Mouse (Mus musculus) embryonic facial prominence, embryonic 10.5 days (tissue): ENCODE results near the gene Itga9. TPM values are rescaled to one million over a fixed set of nuclear protein-coding genes. Genes with fewer than 3 reads are reported as not detected.

Experiments used
- DNase-seq: peaks from one replicate; pipeline ENCODE4 v3.0.0-alpha.2; 2017; ENCODE audit warnings: low spot score
- H3K27ac ChIP-seq: fragments of 300-500 bp; sonication (generic); replicated peaks from 2 replicates; pipeline ENCODE4 v1.5.1; 2016; ENCODE audit warnings: mild to moderate bottlenecking
- H3K27me3 ChIP-seq: fragments of 300-500 bp; sonication (generic); replicated peaks from 2 replicates; pipeline ENCODE4 v1.6.1; 2016; ENCODE audit warnings: low read depth, mild to moderate bottlenecking; ENCODE audit not compliant: poor library complexity, severe bottlenecking
- H3K36me3 ChIP-seq: fragments of 300-500 bp; sonication (generic); replicated peaks from 2 replicates; pipeline ENCODE4 v1.6.1; 2016; ENCODE audit warnings: mild to moderate bottlenecking, moderate library complexity
- H3K4me1 ChIP-seq: fragments of 300-500 bp; sonication (generic); 2 replicates; pipeline ENCODE4 v1.6.1; 2016
- H3K4me3 ChIP-seq: fragments of 300-500 bp; sonication (generic); 2 replicates; pipeline ENCODE4 v1.5.1; 2016; ENCODE audit warnings: mild to moderate bottlenecking, moderate library complexity
- H3K9me3 ChIP-seq: fragments of 300-500 bp; sonication (generic); 2 replicates; pipeline ENCODE4 v1.6.1; 2016; ENCODE audit warnings: mild to moderate bottlenecking
- WGBS: fragments of 180-500 bp; shearing (Covaris S2); methylation state at CpG from one replicate; pipeline ENCODE4 v1.1.7; 2016; 5-methylcytosine and 5-hydroxymethylcytosine counted together
- polyA plus RNA-seq: library from polyadenylated mRNA; unstranded; fragments of >200 nt; fragmentation: Nextera tagmentation; extraction: Ambion mirVana; gene quantifications from 2 replicates; pipeline ENCODE4 v1.2.1, GENCODE M21; 2016

The Itga9 gene
- polyA plus RNA-seq, 1 experiment from 2014 or later = 13.4 TPM

DNA sequence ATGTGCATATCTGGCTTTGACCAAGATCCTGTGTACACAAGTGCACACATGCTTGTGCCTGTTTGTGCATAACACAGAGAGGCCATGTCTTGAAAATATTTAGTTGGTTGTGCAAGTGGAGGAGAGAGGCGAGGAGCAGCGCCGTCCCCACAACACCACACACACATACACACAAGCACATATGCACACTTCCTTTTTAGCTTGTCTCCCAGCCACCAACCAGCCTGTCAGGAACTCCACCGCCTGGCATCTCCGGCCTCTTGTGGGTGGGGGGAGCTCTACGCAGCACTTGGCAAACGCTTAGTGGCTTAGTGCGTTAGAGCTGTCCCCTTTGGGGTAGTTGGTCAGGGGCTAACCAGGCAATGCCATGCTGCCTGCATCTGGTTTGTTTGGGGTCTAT lies 321.0 kb downstream of the Itga9 start:
- WGBS = 43% methylated on average over 8 of the region's 8 CpGs
- no peaks in the 10 kb centered on the region for H3K9me3 ChIP-seq
- H3K27me3 ChIP-seq = peaks cover 18% of the 10 kb centered on the region; the same call in 1 of the 2 replicates
- no peak overlapping the region; the same call in 1 of the 2 replicates for H3K27ac ChIP-seq
- H3K4me3 ChIP-seq = peak overlapping the region; percentile 89
- no peak for DNase-seq
- no peaks in the 10 kb centered on the region; the same call in 1 of the 2 replicates for H3K36me3 ChIP-seq
- peaks cover 58% of the 10 kb centered on the region for H3K4me1 ChIP-seq

DNA sequence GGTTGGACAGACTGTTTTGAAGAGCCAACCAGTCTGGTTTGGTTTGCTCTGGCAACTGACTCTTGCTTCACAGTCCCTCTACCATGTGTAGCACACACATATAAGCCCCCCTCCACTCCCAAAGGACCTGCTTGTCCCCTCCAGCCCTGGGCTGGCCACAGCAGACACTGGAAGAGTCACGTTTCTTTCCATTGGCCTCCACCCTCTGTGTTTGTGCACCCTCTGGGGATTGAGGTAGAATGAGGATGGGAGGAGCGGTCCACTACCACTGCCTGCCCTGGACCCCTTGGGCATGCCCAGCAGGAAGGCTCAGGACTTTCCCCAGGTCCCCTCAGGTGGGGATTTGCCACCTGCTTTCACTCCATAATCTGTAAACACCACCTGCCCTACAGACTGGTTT lies 321.5 kb downstream of the Itga9 start:
- Histone ChIP-seq H3K4me3 (peak overlapping the region; percentile 89), H3K4me1 (peaks cover 58% of the 10 kb centered on the region), H3K27me3 (peaks cover 16% of the 10 kb centered on the region; the same call in 1 of the 2 replicates), H3K27ac (0 out of 2 replicates have a peak overlapping the region, but pooled peaks have one; percentile 2), H3K9me3 (no peaks in the 10 kb centered on the region), H3K36me3 (no peaks in the 10 kb centered on the region; the same call in 1 of the 2 replicates)
- DNase-seq = no peak
- WGBS = 40% methylated on average over 2 of the region's 2 CpGs

DNA sequence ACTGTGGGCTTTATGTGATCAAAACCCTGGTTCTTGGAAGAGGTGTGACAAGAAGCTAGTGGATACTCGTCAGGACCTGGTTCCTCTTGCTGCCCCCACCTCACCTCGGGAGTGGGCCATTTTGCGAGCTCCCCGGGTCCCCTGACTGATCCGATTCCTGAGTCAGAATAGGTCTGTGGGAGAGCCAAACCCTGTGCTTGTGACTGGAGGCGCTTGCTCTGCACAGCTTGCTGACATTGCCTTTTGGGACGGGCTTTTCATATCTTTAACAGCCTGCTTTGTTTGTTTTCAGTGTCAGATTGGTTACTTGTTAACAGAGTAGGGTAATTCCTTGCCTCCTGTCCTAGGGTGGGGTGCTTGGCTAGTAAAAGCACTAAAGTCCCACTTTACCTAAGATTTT lies 322.2 kb downstream of the Itga9 start:
- H3K9me3 ChIP-seq = no peaks in the 10 kb centered on the region
- H3K4me1 ChIP-seq = peaks cover 58% of the 10 kb centered on the region
- WGBS = 55% methylated on average over 7 of the region's 7 CpGs
- H3K27me3 ChIP-seq = peaks cover 15% of the 10 kb centered on the region; the same call in 1 of the 2 replicates
- no peak overlapping the region for H3K27ac ChIP-seq
- no peak for DNase-seq
- H3K36me3 ChIP-seq = no peaks in the 10 kb centered on the region; the same call in 1 of the 2 replicates
- no peak overlapping the region; the same call in 1 of the 2 replicates for H3K4me3 ChIP-seq

DNA sequence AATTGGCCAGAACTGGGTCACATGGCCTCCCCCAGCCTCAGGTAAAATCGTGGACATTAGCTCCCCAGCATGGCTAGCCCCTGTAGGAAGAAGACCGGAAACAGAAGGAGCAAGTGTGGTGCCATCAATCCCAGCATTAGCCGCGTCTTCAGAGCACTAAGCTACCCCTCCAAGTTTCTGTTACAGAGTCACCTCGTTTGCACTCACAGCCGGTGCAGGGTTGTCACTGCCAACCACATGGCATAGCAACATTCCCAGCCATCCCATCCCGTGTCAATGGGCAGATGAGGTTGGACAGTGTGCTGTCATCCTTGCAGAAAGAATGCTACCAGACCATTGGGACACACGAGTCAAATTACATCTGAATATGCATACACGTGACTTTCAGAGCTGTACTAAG lies 324.1 kb downstream of the Itga9 start:
- Histone ChIP-seq H3K4me1 (peaks cover 63% of the 10 kb centered on the region), H3K27ac (no peak overlapping the region), H3K9me3 (no peaks in the 10 kb centered on the region), H3K27me3 (peaks cover 10% of the 10 kb centered on the region; the same call in 1 of the 2 replicates), H3K4me3 (no peak overlapping the region), H3K36me3 (no peaks in the 10 kb centered on the region; the same call in 1 of the 2 replicates)
- 73% methylated on average over 9 of the region's 9 CpGs for WGBS
- no peak for DNase-seq

DNA sequence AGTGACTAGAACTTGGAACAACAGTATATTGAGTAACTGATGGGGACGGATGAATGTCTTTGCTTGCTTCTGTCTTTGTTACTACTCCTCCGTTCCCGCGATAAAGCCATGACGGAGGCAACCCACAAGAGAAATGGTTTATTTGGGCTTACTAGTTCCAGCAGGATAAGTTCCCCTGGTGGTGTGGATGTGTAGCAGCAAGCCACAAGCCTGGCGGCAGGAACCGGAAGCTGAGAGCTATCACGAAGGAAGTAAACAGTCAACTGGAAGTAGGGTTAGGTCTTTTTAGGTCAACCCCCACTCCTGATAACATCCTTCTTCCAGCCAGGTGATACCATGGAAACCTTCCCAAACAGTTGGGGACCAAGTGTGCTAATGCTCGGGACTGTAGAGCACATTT lies 327.3 kb downstream of the Itga9 start:
- Histone ChIP-seq H3K27ac (no peak overlapping the region), H3K27me3 (no peaks in the 10 kb centered on the region), H3K4me3 (no peak overlapping the region), H3K9me3 (no peaks in the 10 kb centered on the region), H3K4me1 (peaks cover 55% of the 10 kb centered on the region), H3K36me3 (no peaks in the 10 kb centered on the region; the same call in 1 of the 2 replicates)
- DNase-seq = no peak
- 93% methylated on average over 9 of the region's 9 CpGs for WGBS

DNA sequence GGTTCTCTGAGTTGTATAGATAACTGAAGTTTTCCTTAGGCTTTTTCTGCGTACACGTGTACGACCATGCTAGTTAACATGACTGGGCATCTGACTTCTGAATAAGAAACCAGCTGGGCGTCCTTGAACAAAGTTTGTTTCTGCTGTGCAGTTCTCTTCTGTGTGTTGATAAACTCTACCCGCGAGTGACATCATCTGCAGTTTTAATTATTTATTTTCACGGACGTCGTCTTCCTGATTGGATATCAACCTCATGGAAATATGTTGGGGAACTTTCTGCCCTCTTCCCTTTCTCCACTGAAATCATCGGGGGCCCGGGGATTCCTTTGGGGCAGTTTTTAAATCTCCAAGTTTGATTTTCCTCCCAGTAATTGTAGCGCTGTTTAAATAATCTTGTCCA lies 327.8 kb downstream of the Itga9 start:
- H3K4me1 ChIP-seq = peaks cover 54% of the 10 kb centered on the region

DNA sequence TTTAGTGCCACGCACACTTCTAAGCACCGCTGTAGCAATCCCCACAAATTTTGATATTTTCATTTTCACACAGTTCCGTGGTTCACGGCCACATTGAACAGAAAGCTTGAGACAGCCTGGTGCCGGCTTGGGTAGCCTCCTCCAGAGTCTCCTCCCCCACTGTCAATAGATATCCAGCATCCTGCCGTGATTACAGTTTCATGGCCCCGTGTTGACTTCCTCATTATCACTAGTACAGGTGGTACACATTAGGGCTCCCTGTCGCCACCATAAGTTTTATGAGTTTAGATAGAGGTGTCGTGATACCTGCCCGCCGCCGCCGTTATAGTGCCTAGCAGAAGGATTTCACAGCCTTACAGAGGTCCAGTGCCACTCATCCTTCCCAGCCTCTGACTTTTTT lies 328.6 kb downstream of the Itga9 start:
- Histone ChIP-seq H3K9me3 (no peaks in the 10 kb centered on the region), H3K4me1 (peaks cover 53% of the 10 kb centered on the region), H3K27me3 (no peaks in the 10 kb centered on the region), H3K27ac (no peak overlapping the region), H3K4me3 (no peak overlapping the region), H3K36me3 (no peaks in the 10 kb centered on the region; the same call in 1 of the 2 replicates)
- DNase-seq = no peak
- 80% methylated on average over 13 of the region's 13 CpGs for WGBS

More for the DNA sequence above, 327.8 kb downstream of the Itga9 start:
- WGBS = 80% methylated on average over 12 of the region's 12 CpGs
- Histone ChIP-seq H3K9me3 (no peaks in the 10 kb centered on the region), H3K27me3 (no peaks in the 10 kb centered on the region), H3K4me3 (no peak overlapping the region), H3K36me3 (no peaks in the 10 kb centered on the region; the same call in 1 of the 2 replicates), H3K27ac (no peak overlapping the region)
- no peak for DNase-seq

DNA sequence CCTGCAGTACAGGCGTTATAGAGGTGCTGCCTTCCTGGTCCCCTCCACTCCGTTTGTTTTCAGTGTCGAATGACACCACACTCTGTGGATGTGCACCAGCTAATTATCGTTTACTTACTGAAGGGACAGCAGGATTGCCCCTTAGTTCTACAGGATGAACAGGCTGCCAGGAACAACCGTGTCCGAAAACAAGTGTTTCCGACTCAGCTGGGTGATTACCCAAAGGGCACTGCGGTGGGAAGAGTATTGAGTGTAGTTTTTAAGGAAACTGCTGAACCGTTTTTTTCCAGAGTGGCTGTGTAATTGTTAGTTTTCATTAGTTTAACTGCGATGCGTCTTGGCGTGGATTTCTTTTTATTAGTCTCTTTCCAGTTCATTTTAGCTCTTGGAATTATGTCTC lies 329.6 kb downstream of the Itga9 start:
- 61% methylated on average over 12 of the region's 12 CpGs for WGBS
- Histone ChIP-seq H3K36me3 (no peaks in the 10 kb centered on the region), H3K9me3 (no peaks in the 10 kb centered on the region)

DNA sequence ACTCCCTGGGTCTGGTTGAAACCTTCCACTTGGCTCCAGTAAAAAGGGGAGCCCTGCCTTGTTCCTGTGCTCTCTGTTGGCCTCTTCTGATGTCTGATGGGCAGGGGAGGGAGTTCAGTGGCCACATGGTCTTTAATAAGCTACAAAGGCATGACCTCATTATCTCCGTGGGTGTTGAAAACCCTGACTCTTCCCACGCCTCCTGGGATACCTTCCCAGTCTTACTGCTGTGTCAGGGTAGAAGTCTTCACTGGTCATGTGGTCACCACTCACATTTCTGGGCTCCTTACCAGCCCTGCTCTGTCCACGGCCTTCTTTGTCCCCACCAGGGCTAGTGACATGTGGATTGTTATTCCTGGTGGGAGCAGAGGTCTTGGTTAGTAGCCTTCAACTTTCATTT lies 331.0 kb downstream of the Itga9 start:
- DNase-seq = no peak
- no peaks in the 10 kb centered on the region for H3K27me3 ChIP-seq
- no peaks in the 10 kb centered on the region for H3K9me3 ChIP-seq
- no peaks in the 10 kb centered on the region for H3K36me3 ChIP-seq
- H3K27ac ChIP-seq = peak overlapping the region; percentile 24; the same call in 1 of the 2 replicates
- H3K4me3 ChIP-seq = no peak overlapping the region
- WGBS = 71% methylated on average over 3 of the region's 3 CpGs
- H3K4me1 ChIP-seq = peaks cover 47% of the 10 kb centered on the region

More for the DNA sequence above, 329.6 kb downstream of the Itga9 start:
- H3K27ac ChIP-seq = no peak overlapping the region
- H3K27me3 ChIP-seq = no peaks in the 10 kb centered on the region
- DNase-seq = no peak
- H3K4me3 ChIP-seq = no peak overlapping the region
- peaks cover 47% of the 10 kb centered on the region for H3K4me1 ChIP-seq

DNA sequence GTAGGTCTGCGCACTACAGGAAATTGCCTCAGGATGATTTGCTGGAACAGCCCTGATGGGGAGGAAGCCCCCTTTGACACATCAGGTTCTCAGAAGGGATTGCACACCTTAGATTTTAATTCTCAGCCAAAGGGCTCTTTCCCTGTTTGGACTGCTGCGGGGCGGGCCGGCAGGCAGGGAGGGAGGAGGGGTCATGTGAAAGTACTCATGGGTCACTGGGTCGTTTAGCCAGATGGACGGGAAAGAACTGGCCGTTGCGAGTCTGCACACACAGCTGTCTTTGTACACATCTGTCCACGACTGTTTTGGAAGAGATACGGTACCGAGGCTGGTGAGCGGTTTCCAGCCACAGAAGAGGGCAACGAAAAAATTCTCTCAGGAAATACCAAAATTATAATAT lies 332.9 kb downstream of the Itga9 start:
- Histone ChIP-seq H3K4me3 (0 out of 2 replicates have a peak overlapping the region, but pooled peaks have one; percentile 18), H3K9me3 (no peaks in the 10 kb centered on the region), H3K27me3 (no peaks in the 10 kb centered on the region), H3K27ac (no peak overlapping the region), H3K36me3 (0 out of 2 replicates have a peak, but pooled peaks cover 4% of the 10 kb centered on the region), H3K4me1 (peaks cover 48% of the 10 kb centered on the region)
- 20% methylated on average over 13 of the region's 13 CpGs for WGBS
- DNase-seq = peak; percentile 46

DNA sequence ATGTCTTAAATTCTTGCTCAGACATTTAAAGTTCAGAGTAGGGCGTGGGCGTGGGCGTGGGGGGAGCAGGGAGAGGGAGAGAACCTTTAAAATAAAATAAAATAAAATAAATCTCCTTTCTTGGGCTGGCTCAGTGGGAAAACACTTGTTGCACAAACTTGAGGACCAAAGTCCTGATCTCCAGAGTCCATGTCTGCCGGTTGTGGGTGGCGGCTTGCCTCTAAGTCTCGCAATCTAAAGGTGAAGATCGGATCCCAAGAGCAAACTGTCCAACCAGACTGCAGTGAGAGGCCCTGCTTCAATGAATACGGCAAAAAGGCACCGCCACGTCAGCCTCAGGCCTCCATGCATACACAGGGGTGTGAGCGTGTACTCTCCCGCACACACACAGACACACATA lies 333.3 kb downstream of the Itga9 start:
- Histone ChIP-seq H3K4me1 (peaks cover 45% of the 10 kb centered on the region), H3K36me3 (0 out of 2 replicates have a peak, but pooled peaks cover 4% of the 10 kb centered on the region), H3K27ac (no peak overlapping the region), H3K4me3 (no peak overlapping the region), H3K27me3 (no peaks in the 10 kb centered on the region), H3K9me3 (no peaks in the 10 kb centered on the region)
- DNase-seq = no peak
- WGBS = 81% methylated on average over 12 of the region's 12 CpGs

DNA sequence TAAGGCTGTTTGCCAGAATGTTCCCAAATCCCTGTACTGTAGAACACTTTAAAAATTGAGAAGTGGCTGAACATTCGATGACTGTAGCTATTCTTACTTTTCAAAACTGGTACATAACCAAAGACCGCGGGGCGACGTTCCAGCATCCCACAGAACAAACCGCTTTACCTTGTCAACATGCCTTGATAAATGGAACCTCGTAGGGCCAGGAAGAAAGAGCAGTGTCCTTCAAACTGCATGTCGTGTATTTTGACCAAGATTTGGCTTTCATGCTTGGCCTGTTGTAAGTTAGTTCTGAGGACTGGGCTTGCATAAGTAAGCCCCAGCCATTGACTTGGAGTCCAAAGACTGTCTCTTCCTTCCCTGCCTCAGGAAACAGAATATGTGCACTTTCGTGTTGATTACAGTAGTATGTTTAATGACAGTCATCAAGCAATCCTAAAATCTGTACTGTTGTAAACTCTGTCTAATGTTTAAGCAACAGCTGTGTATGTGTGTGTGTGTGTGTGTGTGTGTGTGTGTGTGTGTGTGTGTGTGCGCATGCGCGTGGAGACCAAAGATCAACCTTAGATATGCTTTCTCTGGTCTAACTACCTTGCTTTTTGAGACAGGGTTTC lies 334.2 kb downstream of the Itga9 start:
- H3K36me3 ChIP-seq = 0 out of 2 replicates have a peak, but pooled peaks cover 4% of the 10 kb centered on the region
- H3K4me1 ChIP-seq = peaks cover 36% of the 10 kb centered on the region
- no peak overlapping the region; the same call in 1 of the 2 replicates for H3K27ac ChIP-seq
- 93% methylated on average over 12 of the region's 12 CpGs for WGBS
- DNase-seq = no peak
- H3K9me3 ChIP-seq = no peaks in the 10 kb centered on the region
- H3K4me3 ChIP-seq = no peak overlapping the region
- no peaks in the 10 kb centered on the region for H3K27me3 ChIP-seq

DNA sequence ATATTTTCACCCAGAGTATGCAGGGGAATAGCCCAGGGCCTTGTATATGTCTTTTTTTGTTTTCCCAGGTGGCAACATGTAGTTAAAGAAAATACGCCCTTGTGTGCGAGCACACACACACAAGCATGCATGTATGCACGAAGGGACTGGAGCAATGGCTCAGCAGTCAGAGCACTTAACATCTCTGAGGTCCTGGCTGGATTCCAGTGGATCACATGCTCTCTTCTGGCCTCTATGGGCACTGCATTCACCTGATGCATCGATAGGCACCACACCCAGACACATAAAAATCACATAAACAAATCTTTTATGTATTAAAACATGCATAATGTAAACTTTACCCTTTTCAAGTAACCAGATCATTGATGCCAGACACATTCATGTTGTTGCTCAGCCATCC lies 335.5 kb downstream of the Itga9 start:
- 0 out of 2 replicates have a peak, but pooled peaks cover 4% of the 10 kb centered on the region for H3K36me3 ChIP-seq
- H3K4me1 ChIP-seq = peaks cover 25% of the 10 kb centered on the region
- 95% methylated on average over 4 of the region's 4 CpGs for WGBS
- H3K27me3 ChIP-seq = no peaks in the 10 kb centered on the region
- no peaks in the 10 kb centered on the region for H3K9me3 ChIP-seq
- no peak overlapping the region for H3K27ac ChIP-seq
- no peak for DNase-seq
- H3K4me3 ChIP-seq = no peak overlapping the region
